Mouse (Mus musculus) adrenal gland, adult (tissue): Measurements from ENCODE around the gene Scgn.
A peak's percentile ranks its signal among the peaks of the same experiment; 100 is the strongest.

Experiments used
- DNase-seq, 2 experiments: peaks; one replicate each; pipeline ENCODE4 v3.0.0; 2022 to 2023; ENCODE audit warnings: low spot score in 1 of 2; ENCODE audit not compliant: inconsistent age in 2 of 2

The Scgn gene

DNA sequence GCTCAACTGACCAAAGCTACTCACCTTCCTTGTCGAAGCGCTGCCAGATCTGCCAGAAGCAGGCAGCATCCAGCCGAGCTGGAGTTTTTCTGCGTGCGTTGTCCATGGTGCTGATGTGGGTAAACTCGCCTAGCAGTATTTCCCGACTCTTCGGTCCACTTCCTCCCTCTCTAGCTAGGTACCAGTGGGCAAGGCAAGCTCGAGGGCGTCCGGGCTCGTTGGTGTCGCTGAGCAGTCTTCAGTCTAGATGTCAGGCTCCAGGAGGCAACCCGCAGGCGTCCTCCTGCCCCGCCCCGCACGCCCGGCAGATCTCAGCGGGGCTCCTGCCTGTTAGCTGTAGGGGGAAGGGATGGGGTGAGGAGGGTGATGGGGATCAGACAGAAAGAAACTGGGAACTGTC, at the start of gene Scgn:
Gene Scgn, minus strand, starts transcription at position 287 of the 400 bp plus-strand sequence.
- peak; percentile 44 to 82 for DNase-seq

DNA sequence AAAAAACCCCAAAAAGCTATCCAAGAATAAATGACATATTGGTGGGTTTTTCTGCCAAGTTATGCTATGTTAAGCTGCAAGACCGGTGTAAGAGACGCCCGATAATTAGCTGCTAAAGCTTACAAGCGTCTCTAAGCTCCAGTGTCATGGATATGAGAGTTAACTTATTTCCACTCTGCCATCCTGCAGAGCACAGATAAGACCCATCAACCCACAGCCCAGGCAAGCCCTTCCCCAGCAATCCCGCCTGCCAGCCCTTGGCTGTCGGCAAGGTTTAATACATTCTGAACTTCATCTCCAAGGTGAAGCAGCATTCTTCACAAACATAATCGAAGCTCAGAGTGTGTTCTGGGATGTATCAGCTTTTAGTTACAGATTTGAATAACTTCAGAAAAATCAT, 49.2 kb upstream of the Scgn start:
- no peak for DNase-seq

DNA sequence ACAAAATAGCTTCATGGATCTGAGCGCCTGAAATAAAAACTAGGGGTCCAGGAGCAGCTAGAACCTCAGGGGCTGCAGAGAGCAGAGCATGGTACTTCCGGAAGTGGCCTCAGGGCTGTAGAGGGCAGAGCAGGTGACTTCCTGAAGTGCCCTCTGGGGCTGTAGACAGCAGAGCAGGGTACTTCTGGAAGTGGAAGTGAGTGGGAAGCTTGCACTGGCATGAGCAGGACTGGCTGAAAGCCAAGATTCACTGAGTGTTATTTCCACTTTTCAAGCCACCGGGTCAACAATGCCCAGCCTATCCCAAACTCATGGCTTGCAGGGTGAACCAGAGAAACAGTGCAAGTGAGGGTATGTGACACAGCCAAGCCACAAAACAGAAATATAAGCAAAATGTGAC, 46.5 kb upstream of the Scgn start:
- DNase-seq, result peak; percentile 9 to 35

DNA sequence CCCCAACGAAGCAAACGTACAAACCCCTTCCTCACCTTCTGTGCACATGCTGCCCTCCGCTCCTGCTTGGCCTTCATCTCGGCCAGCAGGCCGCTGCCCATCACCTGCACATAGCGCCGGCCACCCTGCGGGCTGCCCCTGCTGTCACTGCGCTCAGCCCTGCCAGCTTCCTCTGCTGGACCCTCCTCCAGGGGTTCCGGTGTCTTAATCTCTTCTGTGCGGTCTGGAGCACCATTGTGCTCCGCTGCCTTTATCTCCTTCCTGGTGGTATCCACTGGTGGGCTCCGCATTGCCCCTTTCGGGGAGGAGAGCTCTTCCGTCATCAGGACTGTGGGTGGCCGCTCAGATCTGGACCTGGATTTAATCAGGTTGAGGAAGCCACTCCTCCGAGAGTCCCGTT, 45.1 kb upstream of the Scgn start:
- DNase-seq, result no peak

DNA sequence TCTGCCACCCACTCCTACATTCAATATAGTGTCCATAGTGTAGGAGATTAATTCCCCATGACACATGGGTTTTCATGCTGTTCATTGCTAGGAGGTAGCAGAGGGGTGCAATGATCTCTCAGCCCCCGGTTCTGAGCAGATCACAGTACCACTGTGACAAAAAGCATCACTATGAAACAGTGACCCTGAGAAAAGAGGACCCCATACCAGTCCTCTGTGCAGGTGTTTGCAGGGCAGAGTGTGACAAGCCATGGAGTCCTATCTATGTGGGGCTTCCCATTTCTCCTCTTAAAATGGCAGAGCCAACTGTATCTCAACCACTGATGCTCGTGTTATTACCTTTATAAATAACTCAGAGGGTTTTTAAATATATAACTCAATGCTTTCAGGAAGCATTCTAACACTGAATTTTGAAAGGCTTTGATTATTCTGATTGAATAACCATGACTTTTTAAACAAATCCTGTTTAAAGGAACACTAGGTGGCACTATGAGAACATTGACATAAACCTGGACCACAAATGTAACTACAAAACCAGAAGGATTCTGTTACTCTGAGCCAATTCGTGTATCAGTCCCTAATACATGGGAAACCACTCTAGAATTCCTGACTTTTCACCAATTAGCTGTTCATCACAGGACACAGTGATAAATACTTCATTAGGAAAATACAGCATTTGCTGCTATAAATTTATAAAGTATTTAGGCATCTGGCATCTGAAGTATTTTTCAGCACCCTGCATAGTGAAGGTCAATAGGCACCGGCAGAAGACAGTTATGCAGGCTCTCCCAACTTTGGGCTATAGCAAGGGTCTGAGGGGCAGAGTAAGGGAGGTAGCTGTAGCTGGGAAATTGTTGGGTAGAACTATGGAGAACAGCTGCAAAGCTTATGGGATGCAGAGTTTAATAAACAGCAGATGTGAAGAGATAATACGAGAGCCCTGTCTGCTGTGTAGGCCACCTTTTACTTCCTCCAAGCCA, 36.5 kb upstream of the Scgn start:
- no peak for DNase-seq

DNA sequence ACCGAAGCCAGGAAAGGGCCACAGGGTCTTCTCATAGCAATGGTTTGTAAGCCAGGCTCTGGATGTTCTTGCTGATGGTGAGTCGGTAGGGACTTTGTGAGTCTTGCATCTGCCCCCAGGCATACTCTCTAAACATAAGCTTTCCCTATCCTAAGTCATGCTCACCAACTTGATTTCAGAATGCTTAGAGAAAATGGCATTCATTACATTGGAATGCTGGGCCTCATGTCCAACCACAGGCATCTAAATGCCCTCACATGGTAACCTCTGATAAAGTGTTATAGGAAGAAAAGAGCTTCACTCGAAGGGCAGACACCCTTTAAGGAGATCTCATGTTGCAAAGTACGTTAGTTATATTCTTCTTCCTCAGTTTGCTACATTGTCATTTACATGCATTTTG, 27.5 kb upstream of the Scgn start:
- DNase-seq, result no peak

DNA sequence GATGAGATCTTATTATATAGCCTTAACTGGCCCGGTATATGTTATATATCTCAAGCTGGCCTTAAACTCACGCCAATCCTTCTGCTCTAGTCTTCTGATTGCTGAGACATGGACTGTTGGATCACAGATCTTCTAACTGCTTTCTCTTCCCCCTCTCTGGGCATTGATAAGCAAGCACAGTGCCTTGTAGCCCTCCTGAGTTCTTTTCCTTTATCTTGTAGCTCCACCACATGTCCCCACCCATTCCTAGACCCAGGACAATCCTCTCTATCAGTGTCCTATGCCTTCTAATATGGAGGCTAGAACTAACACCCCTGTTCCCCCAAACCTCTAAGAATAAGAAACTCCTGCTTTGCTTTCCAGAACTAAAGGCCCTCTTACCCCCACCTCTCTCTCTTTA, 14.5 kb upstream of the Scgn start:
- no peak for DNase-seq

DNA sequence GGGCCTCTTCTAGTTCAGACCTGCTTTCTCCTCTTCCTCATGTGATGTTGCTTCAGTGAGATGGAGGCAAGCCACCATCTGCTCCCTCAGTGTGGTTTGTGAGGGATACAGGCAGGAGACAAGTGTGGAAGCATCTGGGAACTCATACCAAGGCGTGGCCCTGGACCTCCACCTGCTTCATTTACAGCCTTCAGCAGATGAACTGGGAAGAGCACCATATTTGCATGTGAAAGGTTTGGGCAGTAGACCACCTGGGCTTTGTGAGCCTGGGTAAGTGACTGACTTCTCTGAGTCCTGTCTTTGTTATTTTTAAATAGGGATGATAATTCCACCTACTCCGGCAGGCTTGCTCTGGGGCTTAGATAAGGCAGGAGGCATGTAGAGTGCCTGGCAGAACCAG, 10.8 kb upstream of the Scgn start:
- no peak for DNase-seq

DNA sequence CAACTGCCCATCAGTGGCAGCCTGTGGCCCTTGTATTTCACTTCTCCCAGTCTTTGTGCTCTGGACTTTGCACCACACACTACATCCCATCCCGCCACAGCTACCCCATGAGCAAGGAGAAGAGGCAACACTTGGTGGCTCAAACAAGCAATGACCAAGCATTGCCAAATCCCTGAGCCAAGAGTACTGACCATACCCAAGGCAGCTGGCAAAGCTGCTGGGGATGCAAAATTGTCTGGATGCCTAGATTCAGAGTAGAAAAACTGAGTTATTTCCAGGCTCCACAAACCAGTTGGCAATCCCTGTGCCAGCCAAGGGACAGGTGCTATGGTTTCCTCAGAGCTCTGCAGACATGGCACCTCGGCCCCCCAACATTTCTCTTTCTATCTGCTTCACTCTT, 10.1 kb upstream of the Scgn start:
- DNase-seq, result no peak

DNA sequence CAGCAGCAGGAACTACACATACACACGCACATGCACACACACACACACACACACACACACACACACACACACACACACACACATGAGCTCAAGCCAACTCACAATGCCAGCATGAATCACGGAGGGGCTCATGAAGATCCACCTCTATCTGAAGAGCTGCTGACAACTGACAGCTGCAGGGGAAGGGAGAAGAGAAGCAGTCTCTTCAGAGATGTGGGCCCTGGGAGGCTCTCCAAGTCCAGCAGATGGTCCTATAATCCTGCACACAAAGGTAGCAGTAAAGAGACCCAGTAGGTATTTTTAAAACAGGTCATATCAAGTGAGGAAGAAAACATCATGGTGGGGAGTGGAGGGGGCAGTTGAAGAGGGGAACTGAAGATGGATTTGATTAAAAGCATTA, 7.8 kb upstream of the Scgn start:
- no peak for DNase-seq

DNA sequence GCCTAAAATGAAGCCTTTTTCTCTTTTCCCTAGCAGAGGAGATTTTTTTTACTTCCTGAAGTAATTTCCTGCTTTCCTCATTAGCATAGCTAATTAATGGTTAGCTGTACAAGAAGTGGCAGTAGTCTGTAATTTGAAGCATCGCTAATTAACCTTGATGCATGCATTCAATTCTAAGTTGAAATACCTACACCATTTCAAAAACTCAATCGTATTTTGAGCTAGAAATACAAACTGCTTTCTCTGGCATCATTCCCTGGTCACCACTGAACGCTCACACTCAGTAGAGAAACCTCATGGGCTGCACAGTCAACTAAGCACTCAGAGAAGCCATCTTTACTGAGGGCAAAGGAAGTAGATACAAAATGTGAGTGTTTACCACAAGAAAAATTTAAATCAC, 3.7 kb upstream of the Scgn start:
- DNase-seq, result no peak

DNA sequence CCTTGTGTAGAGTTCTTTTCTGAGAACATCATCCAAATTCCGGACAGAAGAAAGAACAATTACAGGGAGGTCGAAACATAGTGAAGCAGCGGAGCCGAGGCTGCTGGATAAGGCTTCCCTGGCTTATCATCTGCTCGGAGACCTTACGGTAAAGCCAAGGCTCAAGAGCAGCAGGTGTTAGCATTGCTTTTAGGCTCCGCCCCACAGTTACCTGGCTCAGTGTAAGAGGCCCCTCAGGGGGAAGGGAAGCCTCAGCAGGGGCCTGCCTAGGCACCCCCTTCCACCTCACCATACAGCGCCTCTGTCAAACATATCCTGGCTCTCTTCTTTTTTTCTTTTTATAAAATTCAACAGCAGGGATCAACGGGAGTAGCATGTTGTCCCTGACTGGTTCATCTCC, 3.0 kb upstream of the Scgn start:
- no peak for DNase-seq

DNA sequence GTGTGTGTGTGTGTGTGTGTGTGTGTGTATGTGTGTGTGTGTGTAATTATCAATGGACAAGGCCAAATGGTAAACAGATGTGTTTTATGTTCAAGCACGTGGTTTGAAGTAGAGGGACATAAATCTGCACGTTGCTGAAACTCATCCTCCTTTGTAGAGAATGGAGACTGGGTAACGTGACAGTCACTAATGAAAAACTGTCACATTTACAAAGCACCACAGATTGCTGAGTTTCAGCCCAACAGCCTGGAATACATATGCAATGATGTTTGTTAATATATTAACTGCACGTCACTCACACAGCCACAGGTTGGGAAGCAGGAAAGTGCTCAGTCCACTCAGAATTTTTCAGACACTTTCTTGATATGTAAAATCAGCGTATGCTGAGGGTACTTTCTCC, 563 bp downstream of the Scgn start:
- no peak for DNase-seq

DNA sequence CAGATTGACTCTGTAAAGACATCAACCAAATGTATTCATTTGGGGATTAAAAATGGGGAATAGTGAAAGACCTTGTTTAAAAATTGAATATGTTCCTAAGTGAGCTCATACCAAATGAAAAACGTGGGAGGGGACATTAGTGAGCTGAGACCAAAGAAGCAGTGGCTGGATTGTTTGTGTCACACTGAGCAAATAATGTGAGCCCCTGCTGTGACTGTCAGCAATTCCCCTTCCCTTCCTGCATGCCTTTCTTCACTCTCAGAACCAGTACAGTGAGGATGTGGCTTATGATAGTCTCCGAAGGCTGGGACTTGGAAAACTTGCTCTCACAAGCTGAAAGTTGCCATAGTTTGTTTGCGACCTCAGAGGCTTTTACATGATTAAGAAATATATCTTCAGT, 5.9 kb downstream of the Scgn start:
- DNase-seq, result no peak

DNA sequence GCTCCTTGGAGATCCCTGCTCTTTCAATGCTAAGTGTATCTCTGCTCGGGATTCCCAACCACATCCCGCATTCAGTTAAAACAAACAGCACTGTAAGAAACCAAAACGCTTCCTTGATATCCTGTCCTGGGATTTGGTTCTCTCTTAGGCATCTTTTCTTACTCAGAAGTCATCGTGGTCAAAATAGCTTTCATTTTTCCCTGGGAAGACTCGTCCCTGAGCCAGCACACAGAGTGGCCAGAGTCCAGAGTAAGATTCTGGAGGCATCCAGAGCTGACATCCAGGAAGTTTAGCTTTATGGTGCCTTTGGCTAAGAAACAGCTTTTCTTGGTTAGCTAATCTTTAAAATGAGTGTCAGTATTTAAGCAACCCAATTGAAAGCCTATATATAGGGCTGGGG, 18.7 kb downstream of the Scgn start:
- no peak for DNase-seq

DNA sequence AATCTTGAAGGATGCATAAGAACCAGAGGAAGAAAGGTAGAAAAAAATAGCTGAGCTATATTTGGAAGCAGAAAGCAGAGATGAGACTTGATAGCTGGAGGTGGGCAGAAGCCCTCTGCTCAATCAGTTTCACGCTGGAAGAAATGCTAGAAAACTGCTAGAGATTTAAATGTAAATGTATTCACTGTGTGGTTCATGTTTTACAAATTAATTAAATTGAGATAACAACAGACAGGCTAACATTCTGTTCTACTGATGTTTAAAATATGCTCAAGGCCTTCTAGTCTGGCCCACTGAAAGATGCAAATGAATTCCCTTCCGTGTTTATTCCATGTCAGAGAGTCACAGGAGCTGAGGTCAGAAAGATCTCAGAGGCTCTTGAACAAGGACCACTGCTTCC, 19.1 kb downstream of the Scgn start:
- no peak for DNase-seq

DNA sequence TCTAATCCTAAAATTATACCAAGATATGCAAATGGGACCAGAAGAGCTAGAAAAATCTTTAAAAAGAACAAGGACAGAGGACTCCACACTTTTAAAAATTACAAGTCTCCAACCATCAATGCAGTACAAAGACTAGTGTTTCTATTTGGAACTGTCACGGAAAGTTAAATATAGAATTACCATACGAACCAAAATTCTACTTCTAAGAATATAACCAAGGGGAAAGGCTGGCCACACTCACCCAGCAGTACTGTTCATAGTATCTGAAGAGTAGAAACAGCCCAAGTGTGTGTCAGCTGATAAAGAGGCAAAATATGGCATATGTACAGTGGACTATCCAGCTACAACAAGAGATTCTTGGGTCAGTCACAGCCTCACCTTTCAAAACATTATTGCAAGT, 26.1 kb downstream of the Scgn start:
- no peak for DNase-seq

DNA sequence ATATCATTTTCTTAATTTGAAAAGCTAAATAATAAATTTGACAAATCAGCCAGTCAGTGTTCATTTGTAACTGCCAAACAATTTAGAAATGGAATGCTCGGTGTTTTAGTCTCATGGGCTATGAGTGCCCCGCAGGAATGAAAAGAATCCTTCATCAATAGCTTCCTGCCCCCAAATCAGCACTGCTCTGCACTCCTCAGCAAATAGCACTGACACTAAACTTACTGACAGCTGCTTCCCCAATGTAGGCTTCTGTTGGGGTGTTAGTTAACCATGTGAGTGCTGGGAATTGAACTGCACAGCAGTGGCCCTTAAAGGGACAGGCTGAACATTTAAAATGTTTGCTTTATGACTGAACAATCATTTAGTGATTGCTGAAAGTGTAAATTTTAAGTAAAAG, 31.2 kb downstream of the Scgn start:
- DNase-seq, result no peak

DNA sequence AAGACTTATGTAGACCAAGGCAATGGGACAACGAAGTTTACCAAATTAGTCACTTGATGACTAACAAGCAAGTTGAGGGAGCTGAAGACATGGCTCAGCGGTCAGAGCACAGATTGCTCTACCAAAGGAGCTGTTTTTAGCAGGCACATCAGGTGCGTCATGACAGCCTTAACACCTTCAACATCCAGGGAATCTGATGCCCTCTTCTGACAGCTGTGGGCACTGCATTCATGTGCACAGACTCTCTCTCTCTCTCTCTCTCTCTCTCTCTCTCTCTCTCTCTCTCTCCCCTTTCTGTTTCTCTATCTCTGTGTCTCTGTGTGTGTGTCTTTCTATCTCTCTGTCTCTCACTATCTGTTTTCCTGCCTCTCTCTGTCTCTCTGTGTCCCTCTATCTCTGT, 40.1 kb downstream of the Scgn start:
- DNase-seq, result peak; percentile 58 to 79

DNA sequence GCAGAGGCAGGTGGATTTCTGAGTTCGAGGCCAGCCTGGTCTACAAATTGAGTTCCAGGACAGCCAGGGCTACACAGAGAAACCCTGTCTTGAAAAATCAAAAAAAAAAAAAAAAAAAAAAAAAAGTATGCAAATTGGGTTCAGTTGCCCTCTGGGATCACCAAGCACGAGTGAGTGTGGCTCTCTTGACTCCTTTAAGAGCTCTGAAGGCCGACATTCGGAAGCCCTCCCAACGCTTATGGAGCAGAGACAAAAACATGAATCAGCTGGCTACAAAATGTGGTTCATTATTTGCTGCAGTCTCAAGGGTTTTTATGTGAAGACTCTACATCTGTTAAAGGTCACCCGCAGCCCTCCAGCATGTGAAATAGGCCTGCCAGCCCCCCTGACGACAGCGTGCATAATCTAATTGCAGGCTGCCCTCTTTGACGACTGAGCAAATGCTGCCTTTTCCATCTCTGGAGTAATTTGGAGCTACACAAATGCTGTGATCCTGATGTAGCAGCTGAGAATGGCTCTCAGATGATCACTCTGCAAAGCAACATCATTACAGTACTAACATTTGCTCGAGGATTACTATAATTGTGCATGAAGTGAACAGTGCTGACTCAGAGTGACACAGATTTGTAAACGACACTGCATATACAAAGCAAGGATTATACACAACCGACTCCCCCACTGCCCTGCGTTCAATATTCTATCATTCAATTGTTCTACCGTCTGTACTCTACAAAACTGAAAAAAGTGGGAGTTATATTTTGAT, 41.3 kb downstream of the Scgn start:
- no peak for DNase-seq

DNA sequence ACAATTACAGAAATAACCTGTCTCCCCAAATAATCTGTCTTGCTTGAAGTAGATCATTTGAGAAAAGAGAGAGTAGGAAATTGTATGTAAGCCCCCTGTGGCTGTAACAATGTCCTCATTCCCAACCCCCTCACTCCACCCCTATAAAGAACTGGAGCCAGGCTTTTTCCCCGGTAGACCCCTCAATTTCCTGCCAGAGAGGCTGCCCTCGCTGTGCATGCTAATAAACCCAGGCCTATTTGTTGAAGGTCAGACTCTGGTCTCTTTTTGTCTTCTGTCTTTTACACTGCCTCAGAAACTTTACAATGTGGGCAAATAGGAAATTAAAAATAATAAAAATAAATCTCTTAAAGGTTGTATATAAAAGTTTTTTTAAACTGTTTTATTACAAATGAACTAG, 44.8 kb downstream of the Scgn start:
- DNase-seq, result no peak

DNA sequence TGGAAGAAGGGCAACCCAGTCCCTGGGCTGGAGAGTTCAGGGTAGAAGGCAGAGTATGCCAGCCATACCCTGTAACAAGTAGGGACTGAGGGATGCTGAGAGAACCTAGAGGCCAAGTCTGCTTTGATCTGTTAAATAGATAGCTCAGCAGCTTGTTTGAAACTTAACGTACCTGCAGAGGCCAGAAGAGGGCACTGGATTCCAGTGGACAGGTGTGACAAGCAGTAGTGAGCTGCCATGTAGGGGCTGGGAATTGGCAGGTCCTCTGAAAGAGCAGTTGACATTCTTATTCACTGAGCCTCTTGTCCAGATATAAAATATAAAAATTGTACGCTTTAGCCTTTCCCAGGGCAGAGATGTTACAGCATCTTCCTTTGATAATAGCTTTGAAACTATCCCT, 48.2 kb downstream of the Scgn start:
- no peak for DNase-seq
